ENCODE assay signal across 12 mouse cellular contexts in genomic region chr11:58991911-58992310, GRCm38 (mm10). TPM values are rescaled to one million over a fixed set of nuclear protein-coding genes. Genes with fewer than 3 reads are reported as not detected.
"Had no signal": no experiment of that assay in that cellular context is flagged by ENCODE, and none has a peak within 500 bp of the region (broad histone marks: within the 10 kb centered on the region; RNA-seq: fewer than 3 reads in every experiment).

No protein-coding gene starts in this region.

- H3K4me2 ChIP-seq: liver, embryonic 11.5 days; liver, embryonic 15.5 days; neural tube, embryonic 13.5 days had no signal

- H3K9me3 ChIP-seq: limb, embryonic 10.5 days; liver, embryonic 15.5 days; neural tube, embryonic 13.5 days had no signal

- H3K9ac ChIP-seq: liver, embryonic 15.5 days; neural tube, embryonic 13.5 days had no signal

- H3K27ac ChIP-seq: left cerebral cortex, adult 2 months; limb, embryonic 10.5 days; liver, embryonic 15.5 days; neural tube, embryonic 13.5 days had no signal

- ATAC-seq: lung, postnatal 0 days had no signal

- DNase-seq: lung, adult 2 months; lung, postnatal 36 days; midbrain, embryonic 14.5 days; right cerebral cortex, postnatal 14 days; thymus, postnatal 36 days had no signal

- H3K4me3 ChIP-seq: left cerebral cortex, adult 2 months; limb, embryonic 10.5 days; liver, embryonic 15.5 days; neural tube, embryonic 13.5 days had no signal

RNA-seq across cellular contexts. Expression of gene Trim17, which starts 37.4 kb away (rescaled TPM):
- total RNA-seq: monocyte, adult 5-6 weeks had no signal
